Mouse (Mus musculus): ENCODE data around the gene Lin37. TPM values are rescaled to one million over a fixed set of nuclear protein-coding genes. Genes with fewer than 3 reads are reported as not detected.

Gene Lin37
- 45.9 and 46.7 TPM in 2 replicates for polyA plus RNA-seq (2016; fragmentation: Nextera tagmentation; extraction: Ambion mirVana)

DNA sequence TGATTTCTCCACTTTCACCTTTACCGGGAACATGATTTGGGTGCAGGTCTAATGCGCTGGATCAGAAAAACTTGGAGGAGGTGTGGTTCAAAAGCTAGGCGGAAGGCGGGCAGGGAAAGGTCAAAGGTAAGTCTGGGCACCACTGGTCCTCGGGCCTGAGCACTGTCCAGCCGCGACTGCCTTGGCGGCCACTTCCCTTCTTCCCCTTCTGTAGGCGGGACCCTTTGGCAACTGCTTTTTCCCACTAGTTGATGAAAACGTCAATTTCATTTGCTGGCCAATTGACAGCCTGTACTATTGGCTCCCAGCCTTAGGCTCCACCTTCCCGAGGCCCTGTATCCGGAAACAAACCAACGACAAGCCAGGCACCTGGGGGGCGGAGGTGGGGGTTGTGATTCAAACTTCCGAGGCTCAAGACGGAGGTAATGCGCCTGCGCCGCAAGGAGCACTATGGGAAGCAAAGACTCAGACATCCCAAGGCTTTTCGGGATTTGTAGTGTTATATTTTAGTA is at the start of gene Lin37:
Lin37 (minus strand) TSS at position 396 of the 512 bp plus-strand sequence.
- peak; percentile 95 for DNase-seq (ENCODE audit: low spot score)
- H3K9me3 ChIP-seq (replicated peaks) = no peaks in the 10 kb centered on the region
- H3K4me3 ChIP-seq = peak within 1 kb of the TSS; percentile 76
- peaks cover 39% of the 10 kb centered on the region for H3K36me3 ChIP-seq
- H3K27me3 ChIP-seq (ENCODE audit: low read depth, poor library complexity, severe bottlenecking) = no peaks in the 10 kb centered on the region
- peaks cover 36% of the 10 kb centered on the region for H3K4me1 ChIP-seq
- peak within 1 kb of the TSS; percentile 81 for H3K27ac ChIP-seq (replicated peaks)
- 0% methylated on average over 20 of the region's 20 CpGs for WGBS

DNA sequence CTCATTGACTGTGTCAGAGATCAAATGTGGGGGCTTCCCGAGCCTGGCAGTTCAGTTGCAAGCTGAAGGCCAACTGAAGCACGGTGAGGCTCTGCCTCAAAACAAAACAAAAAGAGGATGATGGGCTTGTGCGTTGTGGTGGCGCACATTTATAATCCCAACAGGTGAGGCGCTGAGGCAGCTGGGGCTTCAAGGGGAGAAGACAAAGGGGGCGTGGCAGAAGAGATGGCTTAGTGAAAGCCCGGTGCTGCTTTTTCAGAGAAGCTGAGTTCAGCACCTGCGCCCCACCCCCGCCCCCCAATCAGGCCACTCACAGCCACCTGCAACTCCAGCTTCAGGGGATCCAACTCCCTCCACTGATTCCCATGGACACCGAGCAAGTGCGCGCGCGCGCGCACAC is 48.8 kb upstream of the Lin37 start:
- no peak for DNase-seq (ENCODE audit: low spot score)
- no peaks in the 10 kb centered on the region for H3K9me3 ChIP-seq (replicated peaks)
- no peak overlapping the region for H3K27ac ChIP-seq (replicated peaks)
- H3K4me3 ChIP-seq = no peak overlapping the region
- 52% methylated on average over 14 of the region's 16 CpGs for WGBS
- no peaks in the 10 kb centered on the region for H3K36me3 ChIP-seq
- no peaks in the 10 kb centered on the region for H3K27me3 ChIP-seq (ENCODE audit: low read depth, poor library complexity, severe bottlenecking)
- H3K4me1 ChIP-seq = 0 out of 2 replicates have a peak, but pooled peaks cover 8% of the 10 kb centered on the region

DNA sequence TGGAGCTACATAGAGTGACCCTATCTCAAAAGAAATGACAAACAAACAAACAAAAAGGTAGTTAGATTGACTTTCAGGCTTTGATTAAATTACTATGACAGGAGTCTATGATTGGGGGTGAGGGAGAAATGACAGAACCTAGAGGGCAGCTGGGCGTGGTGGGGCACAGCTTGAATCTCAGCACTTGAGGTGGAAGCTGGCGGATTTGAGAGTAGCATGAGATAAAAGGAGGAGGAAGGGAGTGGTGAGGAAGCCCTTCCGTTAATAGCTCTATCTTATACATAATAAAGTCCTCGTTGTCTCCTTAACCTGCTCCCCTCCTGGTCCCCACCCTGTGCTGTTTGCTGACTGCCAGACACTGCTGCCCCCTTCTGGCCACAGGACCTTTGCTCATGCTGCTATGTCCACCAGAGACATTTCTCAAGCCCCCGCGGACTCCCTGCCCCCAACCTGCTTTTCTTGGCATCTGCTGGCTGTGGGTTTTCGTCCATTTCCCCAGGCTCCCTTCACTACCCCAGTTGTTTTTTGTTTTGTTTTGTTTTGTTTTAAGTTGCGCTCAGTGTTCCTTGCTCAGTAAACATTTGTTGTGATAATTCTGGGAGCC is 48.2 kb upstream of the Lin37 start:
- Histone ChIP-seq H3K9me3 (replicated peaks) (no peaks in the 10 kb centered on the region), H3K4me1 (0 out of 2 replicates have a peak, but pooled peaks cover 8% of the 10 kb centered on the region), H3K36me3 (no peaks in the 10 kb centered on the region), H3K27me3 (ENCODE audit: low read depth, poor library complexity, severe bottlenecking) (no peaks in the 10 kb centered on the region), H3K4me3 (no peak overlapping the region), H3K27ac (replicated peaks) (no peak overlapping the region)
- peak; percentile 69 for DNase-seq (ENCODE audit: low spot score)
- WGBS = 31% methylated on average over 8 of the region's 8 CpGs

DNA sequence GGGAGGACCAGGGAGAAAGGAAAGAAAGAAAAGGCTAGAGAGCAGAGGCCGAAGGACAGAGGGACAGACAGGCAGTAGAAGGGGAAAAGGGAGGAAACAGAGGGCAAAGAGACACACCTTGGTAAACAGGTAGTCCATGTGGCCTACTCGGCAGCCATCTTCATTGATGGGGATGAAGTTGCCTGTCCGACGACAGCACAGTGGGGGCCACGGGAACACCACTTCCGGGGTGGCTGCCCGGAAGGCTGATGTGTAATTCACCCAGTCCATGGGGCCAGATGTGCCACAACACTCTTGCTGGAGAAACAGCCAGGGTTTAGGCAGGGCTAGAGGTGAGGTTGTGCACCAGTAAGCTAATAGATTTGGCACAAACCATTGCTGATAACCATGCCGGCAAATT is 45.3 kb upstream of the Lin37 start:
- H3K27me3 ChIP-seq (ENCODE audit: low read depth, poor library complexity, severe bottlenecking) = no peaks in the 10 kb centered on the region
- no peak overlapping the region for H3K4me3 ChIP-seq
- DNase-seq (ENCODE audit: low spot score) = no peak
- 86% methylated on average over 8 of the region's 8 CpGs for WGBS
- no peaks in the 10 kb centered on the region for H3K9me3 ChIP-seq (replicated peaks)
- H3K27ac ChIP-seq (replicated peaks) = no peak overlapping the region
- no peaks in the 10 kb centered on the region for H3K36me3 ChIP-seq
- H3K4me1 ChIP-seq = peaks cover 11% of the 10 kb centered on the region

DNA sequence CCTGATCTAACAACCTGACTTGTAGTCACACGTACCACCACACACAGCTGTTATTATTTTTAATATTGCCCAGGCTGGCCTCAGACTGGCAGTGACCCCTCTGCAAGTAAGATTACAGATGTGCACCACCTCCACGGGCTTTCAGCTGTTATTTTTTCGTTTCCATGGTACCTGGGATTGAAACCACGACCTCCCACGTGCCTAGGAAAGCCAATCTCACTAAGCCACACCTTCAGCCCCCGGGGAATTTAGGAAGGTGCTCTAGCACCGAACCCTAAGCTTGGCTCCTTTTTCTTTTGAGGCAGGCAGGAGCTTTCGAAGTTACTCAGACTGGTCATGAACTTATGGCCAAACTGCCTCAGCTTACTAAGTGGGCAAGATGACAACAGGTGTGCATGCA is 44.8 kb upstream of the Lin37 start:
- 69% methylated on average over 8 of the region's 8 CpGs for WGBS
- Histone ChIP-seq H3K36me3 (no peaks in the 10 kb centered on the region), H3K27me3 (ENCODE audit: low read depth, poor library complexity, severe bottlenecking) (no peaks in the 10 kb centered on the region), H3K4me3 (no peak overlapping the region), H3K9me3 (replicated peaks) (no peaks in the 10 kb centered on the region), H3K27ac (replicated peaks) (no peak overlapping the region), H3K4me1 (peaks cover 17% of the 10 kb centered on the region)
- DNase-seq (ENCODE audit: low spot score) = no peak

DNA sequence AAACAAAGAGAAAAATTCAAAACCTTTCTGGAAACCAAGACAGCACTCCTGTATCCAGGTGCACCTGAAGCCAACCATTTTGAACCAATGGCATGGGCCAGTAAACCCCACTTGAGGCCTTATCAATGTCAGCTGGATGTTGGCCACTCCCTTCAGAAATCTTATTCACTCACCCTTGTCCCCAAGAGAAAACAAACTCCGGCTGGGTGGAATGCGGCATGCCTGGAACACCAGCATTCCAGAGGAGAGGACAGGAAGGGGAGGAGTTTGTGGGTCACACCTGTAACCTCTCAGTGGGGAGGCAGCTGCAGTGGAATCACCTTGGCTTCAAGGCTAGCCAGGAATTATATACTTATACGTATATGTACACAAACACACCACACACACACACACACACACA is 42.9 kb upstream of the Lin37 start:
- H3K4me3 ChIP-seq = no peak overlapping the region
- no peak overlapping the region for H3K27ac ChIP-seq (replicated peaks)
- no peaks in the 10 kb centered on the region for H3K9me3 ChIP-seq (replicated peaks)
- no peaks in the 10 kb centered on the region for H3K27me3 ChIP-seq (ENCODE audit: low read depth, poor library complexity, severe bottlenecking)
- no peaks in the 10 kb centered on the region for H3K36me3 ChIP-seq
- WGBS = 71% methylated on average over 3 of the region's 3 CpGs
- H3K4me1 ChIP-seq = peaks cover 9% of the 10 kb centered on the region
- DNase-seq (ENCODE audit: low spot score) = no peak

DNA sequence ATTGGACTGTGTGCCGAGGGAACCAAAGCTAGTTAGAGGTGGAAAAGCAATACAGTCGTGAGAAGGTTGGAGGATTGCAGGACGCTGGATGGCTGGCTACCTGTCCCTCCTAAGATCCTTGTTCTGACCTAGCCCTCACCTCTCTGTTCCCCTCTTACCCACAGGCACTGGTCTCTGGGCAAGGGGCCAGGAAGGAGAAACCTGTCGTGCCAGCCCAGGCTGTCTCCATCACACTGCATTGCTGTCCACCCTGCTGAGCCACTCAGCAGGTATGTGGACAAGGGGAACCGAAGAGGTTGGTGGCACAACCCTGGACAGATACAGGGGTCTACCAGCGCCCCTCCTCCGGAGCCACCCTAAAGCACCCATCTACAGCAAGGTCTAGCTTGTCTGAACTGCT is 41.0 kb upstream of the Lin37 start:
- Histone ChIP-seq H3K27ac (replicated peaks) (no peak overlapping the region), H3K9me3 (replicated peaks) (no peaks in the 10 kb centered on the region), H3K4me3 (no peak overlapping the region), H3K4me1 (peaks cover 9% of the 10 kb centered on the region), H3K27me3 (ENCODE audit: low read depth, poor library complexity, severe bottlenecking) (no peaks in the 10 kb centered on the region), H3K36me3 (no peaks in the 10 kb centered on the region)
- 81% methylated on average over 7 of the region's 7 CpGs for WGBS
- no peak for DNase-seq (ENCODE audit: low spot score)

DNA sequence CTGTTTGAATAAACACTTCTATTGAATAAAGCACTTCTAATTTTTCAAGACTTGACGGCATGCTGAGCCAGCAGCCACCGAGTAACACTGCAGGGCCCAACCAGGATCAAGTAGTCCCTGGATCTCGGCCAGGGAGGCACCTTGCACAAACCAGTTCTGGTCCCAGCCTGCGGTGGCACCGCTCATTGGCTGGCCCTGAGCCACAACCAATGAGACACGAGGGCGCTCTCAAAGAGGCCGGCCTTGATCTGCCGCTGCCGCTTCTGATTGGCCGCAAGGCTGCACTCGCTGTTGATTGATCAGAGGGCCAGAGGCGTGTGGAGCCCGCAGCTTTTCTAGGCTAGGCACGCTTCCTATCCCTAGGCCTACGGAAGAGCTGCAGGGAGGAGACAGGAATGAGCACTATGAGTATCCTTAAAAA is 40.3 kb upstream of the Lin37 start:
- DNase-seq (ENCODE audit: low spot score) = peak; percentile 85
- no peaks in the 10 kb centered on the region for H3K9me3 ChIP-seq (replicated peaks)
- no peak overlapping the region for H3K27ac ChIP-seq (replicated peaks)
- peaks cover 9% of the 10 kb centered on the region for H3K4me1 ChIP-seq
- H3K4me3 ChIP-seq = peak overlapping the region; percentile 26; the same call in 1 of the 2 replicates
- H3K36me3 ChIP-seq = no peaks in the 10 kb centered on the region
- no peaks in the 10 kb centered on the region for H3K27me3 ChIP-seq (ENCODE audit: low read depth, poor library complexity, severe bottlenecking)
- WGBS = 2% methylated on average over 16 of the region's 16 CpGs

DNA sequence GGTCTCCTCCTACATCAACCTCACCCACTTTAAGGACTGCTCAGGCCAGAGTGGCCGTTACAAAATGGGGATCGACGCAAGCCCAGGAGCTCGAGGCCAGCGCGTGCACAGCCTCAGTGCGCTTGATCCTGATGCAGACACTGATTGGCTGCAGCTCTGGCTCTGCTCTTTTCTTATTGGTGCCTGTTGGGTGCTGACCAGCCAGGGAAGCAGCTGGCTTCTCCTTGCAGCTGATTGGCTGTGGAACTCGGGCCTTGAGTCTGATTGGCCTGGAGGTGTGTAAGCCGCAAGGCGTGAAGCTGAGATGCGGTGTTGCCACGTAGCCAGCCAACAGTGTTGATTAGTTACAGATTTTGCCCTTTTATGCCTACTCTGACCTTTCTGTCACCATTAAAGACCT is 39.1 kb upstream of the Lin37 start, which contains the start of gene Zbtb32:
Zbtb32 (minus strand) TSS at position 124 of the 400 bp plus-strand sequence.
- DNase-seq (ENCODE audit: low spot score) = no peak
- Histone ChIP-seq H3K36me3 (no peaks in the 10 kb centered on the region), H3K27ac (replicated peaks) (no peak within 1 kb of the TSS), H3K4me3 (peak within 1 kb of the TSS; percentile 26; the same call in 1 of the 2 replicates), H3K4me1 (peaks cover 9% of the 10 kb centered on the region), H3K9me3 (replicated peaks) (no peaks in the 10 kb centered on the region), H3K27me3 (ENCODE audit: low read depth, poor library complexity, severe bottlenecking) (no peaks in the 10 kb centered on the region)
- 92% methylated on average over 12 of the region's 12 CpGs for WGBS

DNA sequence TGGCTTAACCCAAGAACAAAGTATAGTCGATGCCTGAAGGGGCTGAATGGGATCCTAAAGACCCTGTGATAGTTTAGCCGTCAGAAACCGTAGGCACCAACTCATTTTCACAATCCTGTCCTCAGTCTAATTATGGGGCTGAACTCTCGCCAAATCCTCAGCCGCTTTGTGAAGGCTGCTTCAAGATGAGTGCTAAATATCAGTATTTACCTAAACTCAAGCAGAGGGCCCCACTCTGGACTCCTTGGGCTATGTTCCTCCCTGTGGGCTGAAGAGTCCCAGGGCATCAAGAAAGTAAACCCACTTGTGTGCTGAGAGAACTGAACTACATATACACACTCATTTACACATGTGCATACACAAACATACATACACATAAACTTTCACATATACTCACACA is 37.2 kb upstream of the Lin37 start:
- Histone ChIP-seq H3K27ac (replicated peaks) (no peak overlapping the region), H3K4me3 (no peak overlapping the region), H3K9me3 (replicated peaks) (no peaks in the 10 kb centered on the region), H3K36me3 (no peaks in the 10 kb centered on the region), H3K4me1 (peaks cover 12% of the 10 kb centered on the region), H3K27me3 (ENCODE audit: low read depth, poor library complexity, severe bottlenecking) (no peaks in the 10 kb centered on the region)
- 80% methylated on average over 5 of the region's 5 CpGs for WGBS
- DNase-seq (ENCODE audit: low spot score) = no peak

DNA sequence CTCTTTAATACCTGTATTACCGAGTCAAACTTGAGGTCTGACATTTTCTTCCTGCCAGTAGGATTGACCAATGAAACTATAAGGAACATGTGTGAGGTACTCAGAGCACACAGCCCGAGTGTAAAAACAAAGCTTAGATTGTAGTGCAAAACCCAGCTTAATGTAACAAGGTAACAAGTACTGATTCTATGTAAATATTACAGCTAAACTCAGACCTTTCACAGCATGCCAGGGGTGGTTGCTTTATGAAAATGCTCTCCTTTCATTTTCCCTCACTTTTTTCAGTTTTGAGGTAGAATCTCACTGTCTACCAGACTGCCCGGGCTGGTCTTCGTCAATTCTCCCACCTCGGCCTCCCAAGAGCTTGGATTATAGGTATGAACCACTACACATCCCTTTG is 36.5 kb upstream of the Lin37 start:
- Histone ChIP-seq H3K4me1 (peaks cover 17% of the 10 kb centered on the region), H3K27ac (replicated peaks) (no peak overlapping the region), H3K9me3 (replicated peaks) (no peaks in the 10 kb centered on the region), H3K36me3 (no peaks in the 10 kb centered on the region), H3K27me3 (ENCODE audit: low read depth, poor library complexity, severe bottlenecking) (no peaks in the 10 kb centered on the region), H3K4me3 (no peak overlapping the region)
- whole genome bisulfite sequencing = 85% methylated on average over 5 of the region's 5 CpGs
- no peak for DNase-seq (ENCODE audit: low spot score)

DNA sequence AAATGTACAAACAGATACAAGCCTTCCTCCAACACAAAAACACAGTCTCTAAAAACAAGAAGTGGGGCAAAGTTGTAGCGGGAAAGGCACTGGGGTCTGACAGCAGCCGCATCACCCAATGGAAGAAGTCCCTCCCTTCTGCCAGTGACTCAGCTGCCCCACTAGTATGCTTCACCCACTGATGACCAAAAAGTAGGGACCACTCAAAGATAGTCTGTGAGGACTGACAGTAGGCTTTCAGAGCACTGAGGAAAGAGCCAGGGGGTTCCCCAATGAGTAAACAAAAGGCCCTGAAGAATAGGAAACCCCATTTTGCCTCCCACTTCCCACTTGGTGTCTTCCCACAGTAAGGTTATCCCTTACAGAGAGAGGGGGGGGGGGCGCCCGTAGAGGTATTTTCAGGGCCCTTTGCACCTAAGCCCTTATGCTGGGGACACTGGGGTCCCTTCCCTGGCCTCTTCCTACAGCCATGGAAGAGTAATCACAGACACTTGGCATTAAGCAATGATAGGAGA is 34.9 kb upstream of the Lin37 start:
- WGBS = 64% methylated on average over 4 of the region's 4 CpGs
- DNase-seq (ENCODE audit: low spot score) = no peak
- Histone ChIP-seq H3K27me3 (ENCODE audit: low read depth, poor library complexity, severe bottlenecking) (no peaks in the 10 kb centered on the region), H3K27ac (replicated peaks) (no peak overlapping the region), H3K36me3 (no peaks in the 10 kb centered on the region), H3K9me3 (replicated peaks) (no peaks in the 10 kb centered on the region), H3K4me1 (peaks cover 17% of the 10 kb centered on the region), H3K4me3 (no peak overlapping the region)

Measured in midbrain, embryonic 10.5 days (tissue).